Mouse (Mus musculus): Measurements from ENCODE around the gene Usp40.

The Usp40 gene

DNA sequence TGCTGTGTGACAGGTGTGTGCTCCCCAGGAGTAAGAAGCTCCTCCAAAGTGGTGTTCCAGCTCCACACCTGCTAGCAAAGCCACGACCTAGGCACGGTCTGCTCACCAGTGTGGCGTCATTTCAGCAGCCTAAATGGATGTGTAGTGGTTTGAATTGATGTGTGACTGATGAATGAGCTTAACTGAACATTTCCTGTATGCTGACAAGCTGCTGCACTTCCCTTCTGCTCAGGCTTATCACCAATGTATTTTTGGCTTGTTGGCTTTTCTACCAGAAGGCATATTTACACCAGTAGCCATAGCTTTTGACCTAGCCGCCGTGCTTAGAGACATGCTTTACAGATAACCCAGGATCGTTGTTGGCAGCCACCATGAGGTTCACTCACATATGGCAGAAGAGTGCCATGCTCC, 60.7 kb downstream of the Usp40 start:
- no peak for DNase-seq (ENCODE audit: low read depth, low spot score)

DNA sequence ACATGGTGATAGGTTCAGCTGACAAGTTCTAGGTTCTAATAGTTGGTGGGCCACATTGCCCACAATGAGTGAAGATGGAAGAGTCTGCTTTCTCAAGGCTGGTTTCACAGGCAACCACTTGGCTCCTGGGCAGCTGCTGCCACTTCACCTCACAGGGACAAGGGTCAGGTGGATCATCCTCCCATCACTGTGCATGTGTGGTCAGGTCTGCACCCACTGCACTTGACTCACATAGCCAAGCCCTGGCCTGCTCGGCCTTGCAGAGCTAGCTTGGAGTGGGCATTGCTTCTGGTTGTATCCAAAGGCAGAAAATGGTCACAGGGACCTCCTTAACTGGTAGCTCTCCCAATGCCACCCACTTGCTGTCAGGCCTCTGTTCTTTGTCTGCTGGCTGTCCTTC, 66.6 kb downstream of the Usp40 start:
- DNase-seq (ENCODE audit: low read depth, low spot score) = no peak

DNA sequence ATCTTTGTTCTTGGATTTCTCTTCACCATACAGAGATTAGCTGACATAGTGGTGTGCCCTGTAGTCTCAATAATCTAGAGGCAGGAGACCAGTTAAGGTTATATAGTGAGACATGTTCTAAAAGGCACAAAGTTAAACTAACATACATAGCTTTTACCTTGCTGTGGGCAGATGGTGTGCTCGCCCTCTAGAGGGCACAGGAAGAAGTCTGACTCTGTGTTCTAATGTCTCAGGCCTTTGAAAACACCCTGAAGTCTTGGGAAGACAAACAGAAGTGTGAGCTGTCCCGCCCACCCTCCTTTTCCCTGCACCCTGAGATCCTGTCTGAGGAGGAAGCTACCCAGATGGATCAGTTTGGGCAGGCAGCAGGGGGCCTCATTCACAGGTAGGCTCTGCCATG, 71.8 kb downstream of the Usp40 start:
- DNase-seq (ENCODE audit: low read depth, low spot score) = peak; percentile 43

DNA sequence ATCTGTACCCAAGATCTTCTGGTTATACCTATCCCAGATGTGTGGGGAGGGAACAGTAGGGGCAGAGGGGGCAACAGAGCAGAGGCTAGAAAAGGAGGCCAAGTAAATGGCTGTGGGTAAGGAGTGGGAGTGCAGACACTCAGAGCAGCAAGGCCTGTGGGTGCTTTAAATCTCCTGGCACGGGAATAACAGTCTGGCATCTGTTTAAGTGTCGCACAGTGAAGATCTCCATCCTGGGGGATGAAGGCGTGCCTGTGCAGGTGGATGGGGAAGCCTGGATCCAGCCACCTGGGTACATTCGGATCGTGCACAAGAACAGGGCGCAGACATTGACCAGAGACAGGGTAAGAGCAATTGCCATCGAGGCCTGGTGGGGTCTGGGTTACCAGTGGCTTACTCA, 72.3 kb downstream of the Usp40 start:
- DNase-seq (ENCODE audit: low read depth, low spot score) = no peak

DNA sequence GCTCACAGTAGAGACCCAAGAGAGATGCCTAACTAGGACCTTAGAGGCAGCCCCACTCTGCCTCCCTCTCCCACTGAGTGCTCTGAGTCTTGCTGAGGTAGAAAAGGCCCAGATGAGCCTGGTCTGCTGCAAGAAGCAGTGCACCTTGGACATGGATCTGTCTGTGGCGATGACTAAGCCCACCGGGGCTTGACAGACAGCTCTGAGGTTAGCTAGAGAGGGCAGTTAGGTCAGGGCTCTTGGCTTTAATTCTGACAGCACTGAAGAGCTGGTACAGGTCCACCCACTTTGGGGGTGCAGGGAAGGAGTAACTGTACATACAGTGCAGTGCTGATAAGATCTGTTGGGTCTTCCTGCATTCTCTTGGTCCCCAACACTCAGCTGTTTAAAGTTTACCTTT, 72.8 kb downstream of the Usp40 start:
- no peak for DNase-seq (ENCODE audit: low read depth, low spot score)

DNA sequence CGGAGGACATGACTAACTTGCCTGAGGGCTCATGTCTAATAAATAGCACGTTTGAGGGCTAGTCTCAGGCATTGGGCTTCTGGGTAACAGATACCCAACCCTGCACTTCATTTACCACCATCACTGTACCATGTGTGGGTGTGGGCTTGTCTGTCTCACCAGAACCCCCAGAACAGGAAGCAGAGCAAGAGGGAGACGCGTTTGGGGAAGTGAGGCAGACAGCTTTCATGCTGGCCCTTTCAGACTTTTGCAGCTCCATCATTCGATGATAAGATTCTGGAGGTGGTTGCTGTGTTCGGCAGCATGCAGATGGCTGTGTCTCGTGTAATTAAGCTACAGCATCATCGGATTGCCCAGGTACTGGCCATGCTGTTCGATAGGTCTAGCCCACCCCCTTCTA, 73.3 kb downstream of the Usp40 start:
- peak; percentile 35 for DNase-seq (ENCODE audit: low read depth, low spot score)

DNA sequence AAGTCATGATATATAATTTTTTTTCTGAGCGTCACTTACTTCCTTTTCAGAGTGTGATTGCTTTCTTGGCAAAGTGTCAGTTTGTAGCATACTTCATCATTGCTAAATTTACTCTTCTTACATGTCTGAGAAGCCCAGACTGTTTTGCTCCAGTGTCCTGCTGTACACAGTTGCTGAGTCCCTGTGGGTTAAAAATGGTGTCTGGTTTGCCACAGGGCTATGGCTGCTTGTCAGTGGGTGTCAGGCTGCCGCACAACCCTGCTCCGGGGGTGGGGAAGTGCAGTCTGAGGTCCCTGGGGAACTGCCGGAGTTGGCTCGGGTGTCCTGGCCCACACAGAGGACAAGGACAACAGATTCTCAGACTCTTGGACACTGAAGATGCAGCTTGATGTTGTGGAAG, 75.3 kb downstream of the Usp40 start:
- DNase-seq (ENCODE audit: low read depth, low spot score) = no peak

DNA sequence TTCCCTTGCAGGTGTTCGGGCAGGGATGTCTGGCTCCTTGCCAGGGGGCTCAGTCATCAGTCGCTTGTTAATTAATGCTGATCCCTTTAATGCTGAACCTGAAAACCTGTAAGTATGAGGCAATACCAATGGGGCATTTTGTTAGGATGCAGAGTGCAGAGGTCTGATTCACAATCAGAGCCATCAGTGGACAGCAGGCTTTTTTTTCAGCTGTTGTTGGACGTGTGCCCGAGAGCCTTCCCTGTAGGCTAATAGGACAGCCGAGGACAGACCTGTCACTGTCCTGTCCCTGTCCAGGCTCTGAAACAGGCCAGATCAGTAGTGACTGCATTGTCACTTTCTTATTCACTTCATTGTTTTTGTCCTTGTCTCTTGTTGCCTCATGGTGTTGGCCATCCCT, 78.6 kb downstream of the Usp40 start:
- DNase-seq (ENCODE audit: low read depth, low spot score) = no peak

DNA sequence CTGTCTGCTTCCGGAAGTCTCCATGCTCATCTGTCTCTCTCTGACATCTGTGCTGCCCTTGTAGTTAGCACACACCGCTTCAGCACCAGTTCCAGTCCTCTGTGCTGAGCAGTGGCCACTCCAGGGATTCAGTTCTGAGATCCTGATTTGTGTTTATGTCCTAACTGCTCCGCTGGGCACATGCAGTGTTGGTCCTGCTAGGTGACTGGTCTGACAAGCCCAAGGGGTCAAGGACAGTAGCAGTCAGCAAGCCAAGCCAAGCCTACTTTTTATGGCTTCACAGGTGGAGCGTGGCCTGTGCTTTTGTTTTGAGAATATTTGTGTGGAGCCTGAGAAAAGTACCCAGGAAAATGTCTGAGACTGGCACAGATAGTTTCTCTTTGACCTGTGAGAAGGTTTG, 83.5 kb downstream of the Usp40 start:
- DNase-seq (ENCODE audit: low read depth, low spot score) = no peak

DNA sequence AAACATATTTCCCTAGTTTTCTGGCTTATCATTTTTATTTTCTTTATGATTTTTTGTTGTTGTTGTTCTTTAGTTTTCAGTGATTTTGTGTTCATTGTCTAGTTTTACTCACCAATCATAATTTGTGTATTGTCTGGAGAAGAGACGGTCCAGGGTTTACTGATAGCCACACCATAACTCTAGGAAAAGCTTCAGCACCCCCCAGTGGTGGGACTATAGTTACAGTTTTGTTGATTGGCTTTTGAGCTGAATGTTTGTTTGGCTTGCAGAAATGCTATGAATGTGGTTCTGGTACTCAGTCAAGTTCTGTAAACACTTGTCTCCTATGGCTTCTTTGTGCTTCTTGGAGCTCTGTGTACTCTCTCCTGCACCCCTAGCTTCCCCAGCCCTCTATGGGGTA, 85.7 kb downstream of the Usp40 start:
- DNase-seq (ENCODE audit: low read depth, low spot score) = no peak

DNA sequence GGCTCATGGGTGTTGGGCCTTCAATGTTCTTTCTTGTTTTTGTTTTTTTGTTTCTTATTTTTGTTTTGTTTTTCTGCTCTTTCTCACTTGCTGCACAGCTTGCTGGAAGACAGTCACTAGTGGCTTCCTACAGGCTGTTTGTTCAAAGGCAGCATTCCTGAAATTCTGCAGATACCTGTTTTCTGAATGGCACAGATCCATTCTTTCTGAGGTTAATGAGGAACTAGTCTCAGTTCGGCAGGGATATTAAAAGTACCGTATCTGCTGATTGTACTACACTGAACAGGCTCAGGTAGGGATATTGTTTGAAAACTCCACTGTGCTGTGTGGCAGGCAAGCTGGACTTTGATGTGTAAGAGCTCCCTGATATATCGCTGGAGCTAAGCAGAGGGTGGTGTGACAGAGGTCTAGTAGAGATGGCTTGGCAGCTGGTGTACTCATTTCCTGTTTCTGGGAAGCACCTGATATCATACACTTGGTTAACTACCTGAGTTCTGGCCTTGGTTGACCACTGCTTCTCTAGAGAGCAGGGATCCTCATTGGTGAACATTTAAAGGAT, 88.2 kb downstream of the Usp40 start:
- no peak for DNase-seq (ENCODE audit: low read depth, low spot score)

DNA sequence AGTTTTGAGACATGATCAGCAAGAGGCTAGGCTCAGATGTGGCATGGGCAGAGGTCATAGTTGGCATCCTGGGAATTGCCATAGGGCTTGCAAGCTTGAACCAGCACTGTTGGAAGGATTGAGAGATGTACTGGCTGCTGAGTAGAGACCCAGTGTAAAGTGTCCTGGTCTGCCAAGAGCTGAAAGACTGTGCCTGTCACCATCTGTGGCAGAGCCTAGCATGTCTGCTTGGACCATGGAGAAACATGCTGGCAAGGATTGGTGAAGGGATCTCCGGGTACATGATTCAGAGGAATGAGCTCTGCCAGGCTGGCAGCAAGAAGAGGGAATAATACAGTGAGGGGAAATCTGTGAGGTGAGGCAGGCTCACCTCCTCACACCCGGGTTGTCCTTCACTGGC, 90.3 kb downstream of the Usp40 start:
- DNase-seq (ENCODE audit: low read depth, low spot score) = no peak

DNA sequence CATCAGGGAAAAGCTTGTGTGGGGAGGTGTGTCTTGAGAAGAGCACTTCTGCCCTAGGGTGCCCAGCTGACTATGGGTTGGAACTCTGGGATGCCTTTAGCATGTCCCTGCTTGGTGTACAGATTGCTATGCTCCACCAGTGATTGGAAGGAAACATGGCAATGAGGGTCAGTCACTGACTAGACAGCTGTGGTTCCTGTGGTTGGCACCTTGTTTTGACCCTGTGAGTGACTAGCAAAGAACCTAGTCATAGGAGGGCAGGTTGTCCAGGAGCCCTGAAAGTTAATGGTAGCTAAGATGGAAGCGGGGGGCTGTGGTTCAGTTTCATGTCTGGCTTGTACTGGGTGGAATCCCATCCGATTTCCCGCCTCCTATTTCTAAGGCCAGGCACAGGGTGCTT, 91.0 kb downstream of the Usp40 start:
- DNase-seq (ENCODE audit: low read depth, low spot score) = no peak

DNA sequence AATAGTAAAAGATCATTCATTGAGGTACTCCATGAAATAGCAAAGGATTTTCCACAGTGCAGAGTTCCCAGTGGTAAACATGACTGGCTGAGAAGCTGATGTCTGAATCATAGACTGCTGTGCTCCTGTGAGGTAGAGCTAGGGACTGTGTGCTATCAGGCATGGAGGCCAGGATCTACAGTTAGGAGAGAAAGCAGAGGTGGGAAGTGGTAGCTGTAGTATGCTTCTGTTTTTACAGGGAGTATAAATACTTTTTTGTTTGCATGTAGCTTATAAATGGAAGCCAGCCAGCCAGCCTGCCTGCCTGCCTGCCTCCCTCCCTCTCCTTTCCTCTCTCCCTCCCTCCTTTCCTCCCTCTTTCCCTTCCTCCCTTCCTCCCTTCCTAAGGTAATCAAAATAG, 95.0 kb downstream of the Usp40 start:
- no peak for DNase-seq (ENCODE audit: low read depth, low spot score)

DNA sequence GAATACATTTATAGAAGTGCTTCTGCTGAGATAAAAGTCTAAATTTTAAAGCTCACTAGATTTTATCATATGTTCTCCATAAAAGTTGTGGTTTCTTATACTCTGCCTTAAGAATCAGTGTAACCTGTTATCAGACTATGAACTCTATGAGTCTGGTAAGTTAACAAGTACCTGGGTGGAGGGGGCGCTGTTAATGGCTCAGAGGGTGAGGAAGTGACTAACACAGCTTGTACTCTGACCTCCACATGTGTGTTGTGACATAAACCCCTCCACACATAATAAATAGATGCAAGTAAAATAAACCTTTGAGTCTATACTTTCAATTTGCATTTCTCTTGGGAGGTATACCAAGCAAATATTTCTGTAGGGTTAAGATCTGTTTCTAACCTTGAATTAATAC, 97.9 kb downstream of the Usp40 start:
- DNase-seq (ENCODE audit: low read depth, low spot score) = no peak

DNA sequence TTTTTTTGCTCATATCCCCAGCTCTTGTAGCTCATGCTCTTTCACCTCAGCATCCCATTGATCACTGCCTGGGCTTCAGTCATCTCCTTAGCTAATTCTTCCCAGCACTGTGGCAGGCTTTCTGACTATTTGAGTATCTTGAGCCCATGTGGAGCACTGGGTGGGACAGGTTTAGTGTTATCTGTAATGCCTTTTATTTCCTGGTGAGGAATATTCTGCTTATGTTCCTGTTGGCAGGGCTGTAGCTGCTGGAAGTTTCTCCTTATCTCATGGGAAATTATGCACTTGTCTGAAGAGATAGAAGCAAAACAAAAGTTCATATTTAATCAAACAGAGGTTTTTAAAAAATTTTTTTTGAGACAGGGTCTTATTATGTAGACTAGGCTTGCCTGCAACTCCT, 98.8 kb downstream of the Usp40 start:
- DNase-seq (ENCODE audit: low read depth, low spot score) = no peak

DNA sequence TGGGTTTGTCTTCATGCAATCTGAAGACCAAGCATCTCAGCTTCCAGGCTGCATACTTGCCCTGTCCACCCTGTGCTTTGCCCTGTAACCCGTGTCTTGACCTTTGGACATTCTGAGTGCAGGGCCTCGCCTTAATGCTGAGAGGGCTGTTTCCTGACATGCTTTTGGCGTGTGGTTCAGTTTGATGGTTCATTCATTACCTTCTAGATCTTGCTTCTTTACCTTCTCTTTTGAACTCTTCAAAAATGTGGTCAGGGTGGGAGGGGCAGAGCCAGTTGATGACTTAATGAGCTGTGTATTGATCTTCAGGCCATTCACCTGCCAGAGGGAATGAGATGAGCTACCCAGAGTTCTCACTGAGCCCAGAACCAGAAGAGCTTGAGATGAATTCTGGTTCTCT, 99.6 kb downstream of the Usp40 start:
- no peak for DNase-seq (ENCODE audit: low read depth, low spot score)

DNA sequence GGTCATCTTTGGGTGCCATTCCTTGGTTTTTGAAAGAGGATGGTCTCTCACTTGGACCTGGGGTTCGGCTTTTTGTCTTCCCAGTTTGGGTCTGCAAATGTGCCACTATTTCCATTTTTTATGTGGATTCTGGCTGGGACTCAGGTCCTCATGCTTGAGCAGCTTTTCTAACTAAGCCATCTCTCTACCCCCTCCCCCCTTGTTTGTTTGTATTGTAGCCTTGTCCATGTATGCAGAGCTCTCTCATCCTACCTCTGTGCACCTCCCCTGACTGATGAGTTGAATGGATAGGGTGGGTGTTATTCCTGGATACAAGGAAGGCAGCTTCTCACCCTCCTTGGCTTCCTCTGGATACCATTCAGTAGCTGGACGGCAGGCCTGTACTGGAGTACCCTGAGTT, 100.3 kb downstream of the Usp40 start:
- no peak for DNase-seq (ENCODE audit: low read depth, low spot score)

DNA sequence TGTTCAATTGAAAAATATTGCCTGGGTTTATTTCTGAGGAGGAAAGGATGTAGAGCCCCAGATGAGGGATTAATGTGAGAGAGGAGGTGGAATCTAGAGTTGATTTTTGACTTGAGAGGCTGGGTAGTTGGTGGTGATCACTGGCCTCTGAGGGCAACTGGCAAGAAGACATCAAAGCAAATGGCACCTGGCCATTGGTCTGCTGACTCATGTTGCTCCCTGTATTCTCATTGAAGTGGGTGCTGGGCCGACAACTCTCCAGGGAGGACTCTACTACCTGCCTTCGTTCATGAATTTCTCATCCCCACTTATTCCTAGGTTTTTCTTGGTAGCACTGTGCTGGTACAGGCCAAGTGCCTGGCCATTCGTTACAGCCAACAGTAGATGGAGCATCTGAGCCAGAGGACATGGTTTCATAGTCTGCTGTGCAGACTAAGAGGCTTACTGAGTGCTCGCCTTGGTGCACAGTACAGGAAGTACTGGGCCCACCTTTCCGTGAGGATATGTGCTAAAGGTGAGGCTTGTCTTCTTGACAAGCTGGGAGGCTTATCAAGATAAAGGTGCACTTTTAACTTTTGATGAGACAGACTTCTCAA, 101.9 kb downstream of the Usp40 start:
- DNase-seq (ENCODE audit: low read depth, low spot score) = peak; percentile 56

DNA sequence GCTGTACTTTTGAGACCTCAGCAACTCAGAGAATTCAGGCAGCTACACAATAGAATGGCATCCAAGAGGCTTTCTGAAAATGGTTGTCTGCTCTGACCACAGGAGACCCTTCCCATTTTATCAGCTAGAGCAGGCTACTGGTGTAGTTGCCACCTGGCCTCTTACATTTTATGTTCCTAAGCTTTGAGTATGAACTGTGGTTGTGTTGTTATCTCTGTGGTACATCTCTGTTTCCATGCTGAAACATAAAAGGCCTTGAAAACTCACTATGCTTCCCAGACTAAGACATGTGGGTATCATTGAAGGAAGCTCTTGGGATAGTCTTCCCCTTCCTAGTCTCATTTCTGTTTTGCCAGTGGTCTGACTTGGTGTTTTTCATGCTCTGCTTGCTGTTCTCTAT, 106.2 kb downstream of the Usp40 start:
- DNase-seq (ENCODE audit: low read depth, low spot score) = peak; percentile 14

DNA sequence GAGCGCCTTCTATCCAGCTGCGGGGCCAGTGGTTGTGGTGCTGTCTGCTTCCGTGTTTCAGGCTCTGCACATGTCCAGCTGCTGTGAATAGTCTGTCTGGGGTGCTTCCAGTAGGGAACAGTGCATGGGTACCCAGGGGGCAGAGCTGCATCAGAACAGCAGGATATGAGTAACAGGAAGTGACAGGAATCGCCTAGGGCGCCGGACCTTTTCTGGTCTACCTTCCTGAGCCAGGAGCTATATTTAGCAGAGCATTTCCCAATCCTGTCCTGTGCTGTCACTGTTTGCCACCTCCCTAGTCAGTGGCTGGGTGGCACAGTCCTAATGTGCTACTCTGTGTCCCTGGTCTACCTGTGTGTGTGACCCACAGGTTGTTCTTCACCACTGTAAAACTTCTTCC, 107.4 kb downstream of the Usp40 start:
- peak; percentile 30 for DNase-seq (ENCODE audit: low read depth, low spot score)

DNA sequence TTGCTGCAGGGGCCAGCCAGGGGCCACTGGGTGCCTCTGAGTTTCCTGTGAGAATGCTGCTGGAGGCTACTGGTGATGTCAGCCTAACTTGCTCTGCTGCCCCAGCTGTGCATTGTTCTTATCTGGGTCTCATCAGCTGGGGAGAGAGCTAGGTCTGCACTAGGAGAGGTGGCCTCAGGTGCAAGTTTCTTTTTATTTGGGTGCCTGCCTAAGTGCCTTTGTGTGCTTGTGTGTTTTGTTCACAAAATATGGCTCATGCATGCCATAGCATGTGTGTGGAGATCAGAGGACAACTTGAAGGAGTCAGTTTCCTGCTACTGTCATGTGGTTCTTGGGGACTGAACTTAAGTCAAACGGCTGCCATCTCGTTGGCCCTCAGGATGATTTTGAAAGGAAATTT, 108.7 kb downstream of the Usp40 start:
- peak; percentile 65 for DNase-seq (ENCODE audit: low read depth, low spot score)

DNA sequence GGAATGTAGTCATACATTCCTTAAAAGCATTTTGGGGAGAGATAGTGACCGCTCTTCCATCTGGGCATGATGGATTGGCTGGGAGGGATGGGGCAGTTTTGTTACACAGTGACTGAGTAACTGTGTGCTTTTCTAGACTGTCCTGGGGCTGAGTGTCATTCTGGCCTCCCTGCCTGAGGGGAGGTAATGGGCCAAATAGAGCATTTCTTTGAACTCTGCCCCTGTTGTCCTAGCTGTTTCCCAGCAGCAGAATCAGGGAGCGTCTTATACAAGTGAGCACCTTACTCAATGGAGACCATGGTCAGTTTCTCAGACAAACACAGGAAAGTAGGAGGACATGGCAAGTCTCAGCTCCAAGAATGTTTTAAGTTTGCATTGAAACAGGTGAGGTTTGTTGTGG, 111.4 kb downstream of the Usp40 start:
- DNase-seq (ENCODE audit: low read depth, low spot score) = no peak
